Mouse (Mus musculus) midbrain, postnatal 0 days (tissue): ENCODE measurements at regions not wholly inside any gene's neighbourhood (a gene's known extent, or its start where the extent isn't known, plus 50 kb on each side); places are given as distances from the start of the nearest gene placed in this dataset.

ENCODE experiments used
- ATAC-seq: fragments of 200-750 bp; cut with Nextera tagmentation; 2 replicates; pipeline ENCODE4 v1.8.0; 2017; ENCODE audit warnings: moderate number of reproducible peaks, mild to moderate bottlenecking, moderate TSS enrichment, moderate library complexity; ENCODE audit not compliant: low FRiP score
- DNase-seq: peaks from one replicate; pipeline ENCODE4 v3.0.0-alpha.2; 2015; ENCODE audit warnings: low spot score
- H3K27ac ChIP-seq: fragments of 300-500 bp; sonication (generic); 2 replicates; pipeline ENCODE4 v1.5.1; 2014; ENCODE audit warnings: low read depth, mild to moderate bottlenecking, low read length, mixed read lengths
- H3K27me3 ChIP-seq: fragments of 300-500 bp; sonication (generic); 2 replicates; pipeline ENCODE4 v1.6.1; 2014; ENCODE audit warnings: low read length, control low read depth, mixed read lengths; ENCODE audit not compliant: insufficient read depth
- H3K36me3 ChIP-seq: fragments of 300-500 bp; sonication (generic); 2 replicates; pipeline ENCODE4 v1.6.1; 2014; ENCODE audit warnings: low read length, control low read depth, mixed read lengths; ENCODE audit not compliant: insufficient read depth
- H3K4me1 ChIP-seq: fragments of 300-500 bp; sonication (generic); 2 replicates; pipeline ENCODE4 v1.6.1; 2014; ENCODE audit warnings: mild to moderate bottlenecking, control low read depth, antibody characterized with exemption, low read length, mixed read lengths; ENCODE audit not compliant: insufficient read depth
- H3K4me2 ChIP-seq: fragments of 300-500 bp; sonication (generic); 2 replicates; pipeline ENCODE4 v1.6.1; 2014; ENCODE audit warnings: low read depth, mild to moderate bottlenecking, low read length, mixed read lengths; ENCODE audit not compliant: poor library complexity, severe bottlenecking
- H3K4me3 ChIP-seq: fragments of 300-500 bp; sonication (generic); 2 replicates; pipeline ENCODE4 v1.5.1; 2014; ENCODE audit warnings: low read depth, mild to moderate bottlenecking, low read length, moderate library complexity
- H3K9ac ChIP-seq: fragments of 300-500 bp; sonication (generic); replicated peaks from 2 replicates; pipeline ENCODE4 v1.6.1; 2014; ENCODE audit warnings: mild to moderate bottlenecking, low read length, moderate library complexity, mixed read lengths; ENCODE audit not compliant: poor library complexity, severe bottlenecking
- H3K9me3 ChIP-seq: fragments of 300-500 bp; sonication (generic); 2 replicates; pipeline ENCODE4 v1.6.1; 2016; ENCODE audit warnings: low read length, control low read depth
- CTCF ChIP-seq: IDR thresholded peaks from 2 replicates; pipeline ENCODE4 v1.5.1; 2016; ENCODE audit warnings: antibody characterized with exemption, mild to moderate bottlenecking
- WGBS: fragments of 180-500 bp; shearing (Covaris S2); extraction: QIAGEN DNeasy Blood & Tissue Kit; methylation state at CpG from one replicate; pipeline ENCODE4 v1.1.7; 2014; 5-methylcytosine and 5-hydroxymethylcytosine counted together

GRCm38 (mm10) chr16:47900785-47901184 lies 382.7 kb upstream of the Dppa4 start:
- Histone ChIP-seq H3K27me3 (no peaks in the 10 kb centered on the region), H3K36me3 (no peaks in the 10 kb centered on the region), H3K4me2 (no peak overlapping the region), H3K9me3 (no peaks in the 10 kb centered on the region), H3K27ac (no peak overlapping the region), H3K4me3 (no peak overlapping the region), H3K4me1 (no peaks in the 10 kb centered on the region), H3K9ac (no peak overlapping the region)
- ATAC-seq (no peak), DNase-seq (no peak)
- 79% methylated on average over 3 of the region's 3 CpGs for WGBS
- TF ChIP-seq CTCF = no peak

- DNase-seq = no peak
- H3K4me3 ChIP-seq = no peak overlapping the region
- H3K9me3 ChIP-seq = no peaks in the 10 kb centered on the region
- TF ChIP-seq CTCF = no peak
- ATAC-seq = no peak
- H3K27me3 ChIP-seq = no peaks in the 10 kb centered on the region
- H3K27ac ChIP-seq = no peak overlapping the region
- 79% methylated on average over 2 of the region's 2 CpGs for WGBS
- no peak overlapping the region for H3K4me2 ChIP-seq
- no peaks in the 10 kb centered on the region for H3K4me1 ChIP-seq
- no peak overlapping the region for H3K9ac ChIP-seq
- no peaks in the 10 kb centered on the region for H3K36me3 ChIP-seq
These were observed 345.5 kb upstream of the Dppa4 start for GRCm38 (mm10) chr16:47938000-47938399.
